Mouse (Mus musculus) monocyte, adult 5-6 weeks (primary cell): ENCODE data around the gene F2rl3. TPM values are rescaled to one million over a fixed set of nuclear protein-coding genes. Genes with fewer than 3 reads are reported as not detected.

Experiments used
- ATAC-seq: fragments of 153-309, 156-312 bp; replicated peaks from 2 replicates; pipeline ENCODE4 v1.8.0; 2017; ENCODE audit warnings: mild to moderate bottlenecking; ENCODE audit not compliant: low TSS enrichment, insufficient number of reproducible peaks, severe bottlenecking, poor library complexity, low FRiP score
- total RNA-seq: library from RNA; stranded (forward); fragments of 200-1000, 200-491, 200-594 nt; gene quantifications from 3 replicates; pipeline ENCODE4 v1.2.3, GENCODE M21; 2017

Gene F2rl3
- total RNA-seq, 1 experiment from 2014 or later: not detected

DNA sequence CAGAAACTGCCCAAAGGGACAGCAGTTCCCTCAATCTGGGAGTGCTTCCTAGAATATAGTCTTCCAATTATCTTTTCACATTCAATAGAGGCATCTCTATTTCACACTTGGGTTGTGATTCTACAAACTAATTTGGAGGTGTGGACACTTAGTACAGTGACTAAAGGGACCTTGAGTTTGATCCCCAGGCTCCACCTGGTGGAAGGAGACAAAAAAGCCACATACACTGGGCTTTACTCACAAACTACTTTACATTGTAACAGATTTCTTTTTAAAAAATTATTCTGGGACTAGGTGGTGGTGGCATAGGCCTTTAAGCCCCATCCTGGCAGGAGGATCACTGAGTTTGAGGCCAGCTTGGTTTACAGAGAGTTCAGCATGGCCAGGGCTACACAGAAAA is 3.4 kb upstream of the F2rl3 start:
- no peak for ATAC-seq

DNA sequence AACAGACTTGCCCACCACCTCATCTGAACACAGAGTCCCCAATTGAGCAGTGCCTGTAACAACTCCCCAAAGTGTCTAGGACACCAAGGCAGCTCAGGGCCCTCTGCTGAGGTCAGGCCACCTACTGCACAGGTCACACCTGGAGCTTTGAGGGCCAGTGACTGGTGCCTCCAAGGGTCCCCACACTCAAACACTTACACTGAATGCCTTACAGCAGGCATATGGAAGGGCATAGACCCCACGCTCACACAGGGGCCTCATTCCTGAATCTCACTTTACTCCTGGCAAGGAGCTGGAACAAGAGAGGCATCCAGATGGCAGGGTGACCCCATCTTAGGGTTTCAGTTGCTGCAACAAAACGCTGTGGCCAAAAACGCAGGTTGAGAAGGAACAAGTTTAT is 1.5 kb upstream of the F2rl3 start:
- ATAC-seq: no peak

DNA sequence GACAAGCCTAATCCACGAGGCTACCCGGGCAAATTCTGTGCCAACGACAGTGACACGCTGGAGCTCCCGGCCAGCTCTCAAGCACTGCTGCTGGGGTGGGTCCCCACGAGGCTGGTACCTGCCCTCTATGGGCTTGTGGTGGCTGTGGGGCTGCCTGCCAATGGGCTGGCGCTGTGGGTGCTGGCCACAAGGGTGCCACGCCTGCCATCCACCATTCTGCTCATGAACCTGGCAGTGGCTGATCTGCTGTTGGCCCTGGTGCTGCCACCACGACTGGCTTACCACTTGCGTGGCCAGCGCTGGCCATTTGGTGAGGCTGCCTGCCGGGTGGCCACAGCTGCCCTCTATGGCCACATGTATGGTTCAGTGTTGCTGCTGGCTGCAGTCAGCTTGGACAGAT is 626 bp downstream of the F2rl3 start:
- no peak for ATAC-seq

DNA sequence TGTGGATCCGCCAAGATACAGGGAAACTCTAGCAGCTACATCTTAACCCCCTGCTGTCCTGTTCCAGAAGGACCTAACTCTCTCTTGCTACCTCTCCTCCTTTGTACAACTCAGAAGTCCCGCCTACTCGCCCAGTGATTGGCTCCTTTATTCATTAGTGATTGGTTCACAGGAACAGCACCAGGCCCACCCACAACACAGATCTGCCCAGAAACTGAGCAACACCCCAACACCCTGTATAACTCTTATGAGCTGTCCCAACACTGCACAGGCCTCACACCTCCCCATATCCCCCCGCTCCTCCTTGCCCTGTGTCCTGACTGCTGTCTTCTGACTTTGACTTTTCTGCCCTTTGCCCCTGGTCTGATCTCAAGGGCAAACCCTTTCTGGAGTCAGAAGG is 4.0 kb downstream of the F2rl3 start:
- ATAC-seq: no peak

DNA sequence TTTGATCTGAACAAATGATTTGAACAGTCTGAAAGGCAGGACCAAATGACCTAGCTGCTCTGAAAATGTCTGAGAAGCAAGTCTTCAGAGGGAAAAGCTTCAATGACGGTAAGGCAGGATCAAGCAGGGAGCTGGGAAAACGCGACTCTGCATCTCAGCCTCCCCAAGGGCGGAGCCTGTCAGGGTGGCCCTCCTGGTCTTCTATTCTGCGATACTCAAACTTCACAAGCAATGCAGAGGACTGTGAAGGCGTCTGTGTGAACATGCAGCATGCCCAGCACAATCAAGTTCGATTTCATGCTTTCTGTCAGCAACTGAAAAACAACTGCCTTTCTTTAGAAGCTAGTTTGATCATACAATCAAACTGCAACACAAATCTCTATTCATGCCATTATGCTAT is 5.1 kb downstream of the F2rl3 start:
- no peak for ATAC-seq

DNA sequence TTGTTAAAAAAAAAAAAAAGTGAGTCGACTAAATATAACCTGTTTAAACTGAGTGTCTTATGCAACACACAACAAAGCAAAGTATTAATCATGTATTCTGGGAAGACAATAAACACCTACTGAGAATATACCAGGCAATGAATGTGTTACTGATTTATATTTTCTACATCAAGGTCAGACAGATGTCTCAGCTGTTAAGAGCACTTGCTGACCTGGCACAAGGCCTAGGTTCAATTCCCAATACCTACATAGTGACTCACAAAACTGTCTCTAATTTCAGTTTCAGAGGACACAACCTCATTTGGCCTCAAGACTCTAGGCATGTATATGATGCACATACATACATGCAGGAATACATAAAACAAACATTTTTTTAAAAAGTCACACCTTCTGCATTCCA is 16.1 kb downstream of the F2rl3 start:
- ATAC-seq: no peak

DNA sequence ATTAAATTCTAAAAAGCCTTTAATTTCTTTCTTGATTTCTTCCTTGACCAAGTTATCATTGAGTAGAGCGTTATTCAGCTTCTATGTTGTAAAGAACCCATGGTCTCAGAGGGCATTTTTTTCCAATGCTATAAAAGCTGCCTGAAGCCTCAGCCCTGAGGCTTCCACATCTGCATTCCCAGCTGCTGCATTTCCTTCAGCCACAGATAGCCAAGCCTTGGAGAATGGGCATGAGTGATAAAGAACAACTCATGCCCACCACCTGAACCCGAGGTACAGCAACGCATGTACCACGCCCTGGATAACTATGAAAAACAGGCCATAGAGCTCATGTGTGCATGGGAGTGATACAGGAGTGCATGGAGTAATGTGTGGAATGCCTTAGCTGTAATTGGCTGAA is 19.0 kb downstream of the F2rl3 start:
- ATAC-seq: no peak

DNA sequence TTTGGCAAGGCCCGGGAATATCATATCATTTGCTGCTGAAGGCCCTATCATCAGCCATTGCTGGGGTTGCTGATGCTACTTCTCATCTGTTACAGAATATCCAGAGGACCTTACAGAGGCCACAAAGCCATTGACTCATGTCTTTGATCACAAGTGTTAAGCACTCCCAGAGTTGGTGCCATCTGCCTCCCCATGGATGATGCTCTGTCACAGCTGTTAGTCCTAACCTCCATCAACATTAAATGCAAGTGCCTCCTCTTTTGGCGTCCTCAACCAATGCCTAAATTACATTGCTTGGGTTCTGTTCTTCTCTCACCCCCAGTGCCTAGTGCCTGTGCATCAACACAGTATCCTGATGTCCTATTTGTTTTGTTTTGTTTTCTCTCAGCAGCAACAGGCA is 39.9 kb downstream of the F2rl3 start:
- no peak for ATAC-seq

DNA sequence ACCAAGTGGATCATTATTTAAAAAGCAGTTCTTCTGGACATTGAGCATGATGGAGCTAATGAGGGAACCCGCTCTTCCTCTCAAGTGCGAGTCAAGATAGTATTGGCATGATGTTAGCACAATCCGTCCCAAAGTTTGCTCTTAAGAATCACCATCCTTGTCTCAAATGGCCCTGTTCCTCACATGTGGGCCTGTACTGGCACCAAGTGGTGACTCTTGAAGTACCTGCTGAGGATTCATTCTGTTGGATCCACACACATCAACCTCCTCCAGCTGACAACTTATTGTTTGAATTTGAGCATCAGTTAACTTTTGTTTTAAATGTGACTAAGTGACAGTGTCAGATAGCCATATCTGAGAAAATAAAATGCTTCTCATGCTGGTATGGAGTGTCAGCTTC is 51.0 kb downstream of the F2rl3 start:
- ATAC-seq: no peak

Other genes with a start within 250 kb of the F2rl3 start
- 4.2 to 8.0 TPM (median 4.8 TPM) in 3 replicates for gene Med26, start 213.6 kb upstream of the F2rl3 start, total RNA-seq
- gene Smim7, start 190.8 kb upstream of the F2rl3 start, total RNA-seq: 56.3 to 87.7 TPM (median 82.9 TPM) in 3 replicates
- gene Tmem38a, start 189.8 kb upstream of the F2rl3 start, total RNA-seq: 1.3 to 2.1 TPM (median 2.1 TPM) in 3 replicates
- 0.10 to 0.43 TPM in 2 of 3 replicates, not detected in the other for gene Nwd1, start 115.2 kb upstream of the F2rl3 start, total RNA-seq
- gene Sin3b, start 38.6 kb upstream of the F2rl3 start, total RNA-seq: 122 to 164 TPM (median 146 TPM) in 3 replicates